Mouse (Mus musculus) liver, embryonic 14.5 days (tissue): ENCODE measurements around the gene Ppid. TPM values are rescaled to one million over a fixed set of nuclear protein-coding genes. Genes with fewer than 3 reads are reported as not detected.
A peak's percentile ranks its signal among the peaks of the same experiment; 100 is the strongest.

ENCODE experiments used
- ATAC-seq: fragments of 200-750 bp; cut with Nextera tagmentation; 2 replicates; pipeline ENCODE4 v1.8.0; 2017; ENCODE audit warnings: moderate number of reproducible peaks, mild to moderate bottlenecking, moderate library complexity; ENCODE audit not compliant: insufficient read depth
- DNase-seq, 3 experiments: peaks; one replicate each; pipeline ENCODE4 v3.0.0-alpha.2; 2012 to 2013; ENCODE audit warnings: low read depth in 3 of 3, low spot score in 3 of 3
- H3K27ac ChIP-seq: fragments of 300-500 bp; sonication (generic); 2 replicates; pipeline ENCODE4 v1.5.1; 2014; ENCODE audit warnings: moderate library complexity, mild to moderate bottlenecking, control low read depth, inconsistent platforms
- H3K27me3 ChIP-seq: fragments of 300-500 bp; sonication (generic); 2 replicates; pipeline ENCODE4 v1.6.1; 2014; ENCODE audit warnings: mild to moderate bottlenecking, low read length, moderate library complexity; ENCODE audit not compliant: control insufficient read depth, insufficient read depth
- H3K36me3 ChIP-seq: fragments of 300-500 bp; sonication (generic); replicated peaks from 2 replicates; pipeline ENCODE4 v1.6.1; 2014; ENCODE audit warnings: low read depth; ENCODE audit not compliant: control insufficient read depth, insufficient read depth
- H3K4me1 ChIP-seq, 2 experiments: fragments of 200-500 bp in 1 of 2; fragments of 300-500 bp in 1 of 2; sonication (generic) in 1 of 2; replicated peaks; 2 replicates each; pipeline ENCODE4 v1.6.1; 2012 to 2014; ENCODE audit warnings: antibody characterized with exemption in 1 of 2, inconsistent platforms in 1 of 2, low read length in 1 of 2; ENCODE audit not compliant: control insufficient read depth in 2 of 2, insufficient read depth in 2 of 2
- H3K4me2 ChIP-seq: fragments of 300-500 bp; sonication (generic); 2 replicates; pipeline ENCODE4 v1.6.1; 2014; ENCODE audit warnings: low read depth, mild to moderate bottlenecking, control low read depth, moderate library complexity
- H3K4me3 ChIP-seq, 2 experiments: fragments of 200-500 bp in 1 of 2; fragments of 300-500 bp in 1 of 2; sonication (generic) in 1 of 2; 2 replicates each; pipeline ENCODE4 v1.5.1; 2012 to 2014; ENCODE audit warnings: low read depth in 2 of 2, low read length in 2 of 2, mild to moderate bottlenecking in 2 of 2, control low read depth in 1 of 2, inconsistent platforms in 1 of 2, moderate library complexity in 1 of 2; ENCODE audit not compliant: insufficient read depth in 1 of 2
- H3K9ac ChIP-seq: fragments of 300-500 bp; sonication (generic); replicated peaks from 2 replicates; pipeline ENCODE4 v1.6.1; 2014; ENCODE audit warnings: mild to moderate bottlenecking, control low read depth, moderate library complexity
- H3K9me3 ChIP-seq: fragments of 300-500 bp; sonication (generic); 2 replicates; pipeline ENCODE4 v1.6.1; 2016; ENCODE audit warnings: low read length, mixed read lengths; ENCODE audit not compliant: control insufficient read depth
- CTCF ChIP-seq: IDR thresholded peaks from 2 replicates; pipeline ENCODE4 v1.5.1; 2016; ENCODE audit warnings: antibody characterized with exemption, low read depth, control low read depth
- EP300 ChIP-seq: IDR thresholded peaks from 2 replicates; pipeline ENCODE4 v1.6.1; 2016; ENCODE audit warnings: antibody characterized with exemption, low read depth
- WGBS: fragments of 180-500 bp; shearing (Covaris S2); extraction: QIAGEN DNeasy Blood & Tissue Kit; methylation state at CpG from one replicate; pipeline ENCODE4 v1.1.7; 2014; ENCODE audit not compliant: insufficient replicate concordance; 5-methylcytosine and 5-hydroxymethylcytosine counted together
- polyA plus RNA-seq, 2 experiments: library from polyadenylated mRNA; depleted of rRNA in 1 of 2; stranded (reverse) in 1 of 2; unstranded in 1 of 2; fragments of >200 nt; fragmentation: Nextera tagmentation in 1 of 2; extraction: Ambion mirVana in 1 of 2; gene quantifications; 2 replicates each; pipeline versions ENCODE4 v1.2.1 to v1.2.3; 2012 to 2014

Gene Ppid
- polyA plus RNA-seq, 2 experiments = 59.5 to 97.9 TPM

DNA sequence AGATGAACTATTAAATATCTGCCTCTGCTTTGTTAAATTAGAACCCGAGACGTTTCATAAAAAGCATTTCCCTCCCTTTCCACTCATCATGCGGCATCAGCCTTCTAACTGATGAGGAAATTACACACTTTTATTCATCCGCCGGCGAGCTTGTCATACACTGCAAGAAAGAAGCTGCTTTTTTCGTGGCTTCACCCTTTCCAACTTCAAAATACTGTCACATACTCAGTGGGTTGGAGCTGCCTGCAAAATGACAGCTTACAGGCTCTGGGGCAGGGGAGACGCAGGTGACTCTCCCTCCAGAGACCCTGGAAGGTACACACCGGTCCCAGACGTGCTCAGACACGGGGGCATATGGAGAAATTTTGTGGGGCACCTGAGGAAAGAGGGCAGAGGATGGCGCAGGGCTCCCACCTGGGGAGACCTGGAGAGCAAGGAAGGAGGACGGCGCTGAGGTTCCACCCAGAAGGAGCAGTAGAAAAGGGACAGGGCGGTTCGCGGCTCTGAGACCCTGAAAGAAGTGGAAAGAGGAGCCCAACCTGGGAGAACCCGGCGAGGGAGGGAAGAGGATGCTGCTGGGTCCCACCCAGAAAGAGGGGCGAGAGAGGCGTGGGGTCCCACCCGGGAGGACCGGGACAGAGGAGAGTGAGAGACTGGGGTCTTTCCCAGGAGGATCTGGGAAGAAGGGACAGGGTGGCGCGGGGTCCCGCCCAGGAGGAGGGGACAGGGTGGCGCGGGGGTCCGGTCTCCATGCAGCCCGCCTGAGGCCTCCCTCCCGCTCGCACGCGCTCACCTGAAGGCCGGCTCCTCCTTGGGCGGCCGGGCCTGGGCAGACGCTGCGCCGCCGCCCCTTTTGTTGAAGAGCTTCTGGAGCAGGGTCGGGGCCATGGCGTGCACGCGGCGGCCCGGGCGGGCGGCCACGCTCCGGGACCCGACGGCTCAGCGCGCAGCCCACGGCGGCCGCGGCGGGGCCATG is 24.1 kb upstream of the Ppid start:
- ATAC-seq = peak; percentile 46
- Histone ChIP-seq H3K9me3 (no peaks in the 10 kb centered on the region), H3K4me3 (peak overlapping the region; percentile 83 to 95), H3K9ac (peak overlapping the region; percentile 87), H3K27ac (peak overlapping the region; percentile 93), H3K36me3 (no peaks in the 10 kb centered on the region), H3K4me2 (peak overlapping the region; percentile 91), H3K4me1 (peaks cover 17 to 26% of the 10 kb centered on the region in 2 experiments), H3K27me3 (no peaks in the 10 kb centered on the region)
- WGBS = 2% methylated on average over 54 of the region's 60 CpGs
- TF ChIP-seq CTCF (no peak), EP300 (no peak)
- no peak for DNase-seq

DNA sequence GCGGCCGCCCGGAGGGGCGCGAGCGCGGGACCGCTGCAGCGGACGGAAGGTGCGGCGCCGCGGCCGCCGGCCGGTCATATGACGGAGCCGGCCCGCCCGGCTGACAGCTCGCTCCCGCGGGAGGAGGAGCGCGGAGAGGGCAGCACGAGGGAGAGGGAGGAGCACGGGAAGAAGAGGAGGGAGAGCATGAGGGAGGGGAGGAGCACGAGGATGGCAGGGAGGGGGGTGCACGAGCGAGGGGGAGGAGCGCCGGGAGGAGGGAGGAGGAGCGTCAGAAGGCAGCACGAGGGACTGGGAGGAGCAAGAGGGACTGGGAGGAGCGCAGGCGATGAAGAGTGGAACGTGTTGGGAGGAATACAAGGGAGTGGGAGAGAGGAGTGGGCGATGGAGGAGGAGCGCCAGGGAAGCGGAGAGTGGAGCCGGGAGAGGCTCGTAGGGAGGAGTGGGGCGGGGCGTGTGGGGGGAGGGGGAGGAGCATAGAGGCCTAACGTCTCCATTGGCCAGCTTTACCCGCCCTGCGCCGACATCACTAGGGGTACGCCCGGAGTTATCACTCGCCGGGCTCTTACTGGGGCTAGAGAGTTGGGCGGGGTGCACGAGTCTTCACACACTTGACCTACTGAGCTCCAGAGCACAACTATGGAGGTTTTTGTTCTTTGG is 23.3 kb upstream of the Ppid start, which contains the start of gene Fnip2:
Gene Fnip2, minus strand, starts transcription at position 94 of the 660 bp plus-strand sequence.
- ATAC-seq (peak; percentile 92), DNase-seq (peak; percentile 92 to 94 (median 93))
- TF ChIP-seq EP300 (peak; percentile 26; the same call in 1 of the 2 replicates), CTCF (no peak)
- Histone ChIP-seq H3K36me3 (no peaks in the 10 kb centered on the region), H3K9ac (peak within 1 kb of the TSS; percentile 87), H3K4me2 (peak within 1 kb of the TSS; percentile 91), H3K4me1 (peaks cover 18 to 33% of the 10 kb centered on the region in 2 experiments), H3K27ac (peak within 1 kb of the TSS; percentile 93), H3K9me3 (no peaks in the 10 kb centered on the region), H3K27me3 (no peaks in the 10 kb centered on the region), H3K4me3 (peak within 1 kb of the TSS; percentile 83 to 95)
- 1% methylated on average over 48 of the region's 55 CpGs for WGBS

DNA sequence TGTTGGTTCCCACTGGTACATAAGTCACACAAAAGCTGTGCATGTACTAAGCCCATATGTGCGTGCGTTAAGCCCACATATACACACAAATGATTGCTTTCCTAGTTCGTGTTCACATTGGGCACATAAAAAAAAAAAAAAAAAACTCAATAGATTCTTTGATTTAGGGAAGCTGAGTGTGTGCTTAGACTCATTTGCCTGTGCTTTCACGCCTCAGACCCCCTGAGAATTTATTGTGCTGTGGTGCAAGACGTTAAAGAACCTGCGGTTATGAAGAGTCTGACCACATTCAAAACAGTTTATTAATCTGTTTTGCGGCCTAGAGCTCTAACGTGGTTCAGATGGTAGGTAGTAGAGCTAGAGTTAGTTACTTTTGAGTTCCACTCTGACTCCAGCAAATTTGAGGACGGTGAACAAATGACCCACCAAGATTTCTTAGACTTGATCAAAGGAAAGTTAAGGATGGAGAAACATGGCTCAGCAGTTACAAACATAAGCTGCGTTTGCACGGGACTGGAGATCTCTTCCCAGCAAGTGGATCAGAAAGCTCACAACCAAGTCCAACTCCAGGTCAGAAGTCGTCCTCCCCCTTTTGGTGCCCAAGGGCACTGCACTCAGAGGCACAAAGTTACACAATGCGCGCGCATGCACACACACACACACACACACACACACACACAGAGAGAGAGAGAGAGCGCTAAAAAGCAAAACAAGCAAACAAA is 22.4 kb upstream of the Ppid start:
- ATAC-seq = no peak
- TF ChIP-seq CTCF = peak; percentile 58
- TF ChIP-seq EP300 = no peak
- Histone ChIP-seq H3K4me1 (peaks cover 23 to 36% of the 10 kb centered on the region in 2 experiments), H3K27ac (peak overlapping the region; percentile 93), H3K4me3 (peak overlapping the region in 1 of 2 experiments; percentile 83; a peak in 2 of 4 replicates), H3K27me3 (no peaks in the 10 kb centered on the region), H3K9ac (peak overlapping the region; percentile 68), H3K4me2 (peak overlapping the region; percentile 91), H3K9me3 (no peaks in the 10 kb centered on the region), H3K36me3 (no peaks in the 10 kb centered on the region)
- WGBS = 88% methylated on average over 16 of the region's 16 CpGs
- DNase-seq = no peak

DNA sequence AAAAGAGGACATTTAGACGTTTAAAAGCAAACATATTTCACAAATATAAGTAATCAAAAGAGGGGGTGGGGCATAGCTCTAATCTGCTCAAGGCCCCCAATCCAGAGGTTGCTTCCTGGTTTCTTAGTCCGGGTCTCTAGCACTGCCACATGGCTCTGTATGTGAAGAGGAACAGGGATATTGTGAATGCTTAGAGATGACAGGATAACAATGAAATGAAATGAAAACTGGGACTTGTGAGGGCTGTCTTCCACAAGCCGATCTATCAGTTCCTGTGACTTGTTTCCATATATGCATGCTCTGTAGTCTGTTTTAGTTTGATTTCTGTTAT is 21.8 kb upstream of the Ppid start:
- no peaks in the 10 kb centered on the region for H3K9me3 ChIP-seq
- H3K9ac ChIP-seq = no peak overlapping the region
- TF ChIP-seq EP300 (no peak), CTCF (no peak)
- DNase-seq (no peak), ATAC-seq (no peak)
- H3K4me3 ChIP-seq = no peak overlapping the region
- WGBS = 77% methylated on average over 3 of the region's 3 CpGs
- H3K4me2 ChIP-seq = no peak overlapping the region
- peaks cover 25 to 38% of the 10 kb centered on the region in 2 experiments for H3K4me1 ChIP-seq
- no peak overlapping the region for H3K27ac ChIP-seq
- H3K36me3 ChIP-seq = no peaks in the 10 kb centered on the region
- H3K27me3 ChIP-seq = no peaks in the 10 kb centered on the region
